Mouse (Mus musculus) MEL (cell line): Measurements from ENCODE around the gene Dynlt1a. TPM values are rescaled to one million over a fixed set of nuclear protein-coding genes. Genes with fewer than 3 reads are reported as not detected.
"Not testable (repeated sequence)": the region's sequence is repeated elsewhere in the genome, so short reads cannot be mapped to it uniquely, and the experiment has no call there.

Source experiments
- DNase-seq: peaks from one replicate; pipeline ENCODE4 v3.0.0; 2011; ENCODE audit warnings: low read depth, low spot score
- H3K27ac ChIP-seq: 2 replicates; pipeline ENCODE4 v1.5.1; 2012; ENCODE audit warnings: low read depth, mild to moderate bottlenecking, control low read depth, low read length, moderate library complexity; ENCODE audit not compliant: control insufficient read depth
- H3K27me3 ChIP-seq, 2 experiments: fragments of 150-350 bp in 1 of 2; sonication (generic) in 1 of 2; 2 replicates each; pipeline ENCODE4 v1.6.1; 2012; ENCODE audit warnings: low read length in 2 of 2, mild to moderate bottlenecking in 2 of 2, improper control_type of control experiment in 1 of 2, moderate library complexity in 1 of 2; ENCODE audit not compliant: insufficient read depth in 2 of 2, control insufficient read depth in 1 of 2
- H3K36me3 ChIP-seq, 2 experiments: 2 replicates each; pipeline ENCODE4 v1.6.1; 2012 to 2014; ENCODE audit warnings: low read length in 2 of 2, improper control_type of control experiment in 1 of 2, inconsistent platforms in 1 of 2, mild to moderate bottlenecking in 1 of 2; ENCODE audit not compliant: insufficient read depth in 2 of 2, control insufficient read depth in 1 of 2
- H3K4me1 ChIP-seq, 2 experiments: fragments of 150-350 bp in 1 of 2; sonication (generic) in 1 of 2; 2 replicates each; pipeline ENCODE4 v1.6.1; 2012; ENCODE audit warnings: low read length in 2 of 2, improper control_type of control experiment in 1 of 2, mild to moderate bottlenecking in 1 of 2; ENCODE audit not compliant: insufficient read depth in 2 of 2, control insufficient read depth in 1 of 2
- H3K4me3 ChIP-seq, 2 experiments: fragments of 150-350 bp in 1 of 2; sonication (generic) in 1 of 2; 2 replicates each; pipeline ENCODE4 v1.5.1; 2012; ENCODE audit warnings: low read depth in 2 of 2, low read length in 2 of 2, mild to moderate bottlenecking in 2 of 2, moderate library complexity in 2 of 2, control low read depth in 1 of 2, improper control_type of control experiment in 1 of 2; ENCODE audit not compliant: control insufficient read depth in 1 of 2, insufficient read depth in 1 of 2
- H3K79me2 ChIP-seq: 2 replicates; pipeline ENCODE4 v1.6.1; 2012; ENCODE audit warnings: mild to moderate bottlenecking, low read length, moderate library complexity; ENCODE audit not compliant: control insufficient read depth, poor library complexity, insufficient read depth
- H3K9ac ChIP-seq: 2 replicates; pipeline ENCODE4 v1.6.1; 2012; ENCODE audit warnings: low read depth, mild to moderate bottlenecking, control low read depth, low read length, moderate library complexity; ENCODE audit not compliant: control insufficient read depth, poor library complexity, severe bottlenecking
- H3K9me3 ChIP-seq: fragments of 150-350 bp; sonication (generic); replicated peaks from 2 replicates; pipeline ENCODE4 v1.6.1; 2012; ENCODE audit warnings: mild to moderate bottlenecking, low read length, improper control_type of control experiment, moderate library complexity; ENCODE audit not compliant: insufficient read depth
- polyA plus RNA-seq, 2 experiments: library from polyadenylated mRNA; stranded (reverse) in 1 of 2; unstranded in 1 of 2; fragments of >175 nt in 1 of 2; fragments of >200 nt in 1 of 2; gene quantifications; 2 replicates each; pipeline versions ENCODE4 v1.2.1 to v1.2.4; 2012; ENCODE audit warnings: low replicate concordance in 2 of 2, low read depth in 1 of 2; ENCODE audit not compliant: insufficient read length in 2 of 2, insufficient read depth in 1 of 2, missing spikeins in 1 of 2
- total RNA-seq: library from RNA; depleted of rRNA; stranded (reverse); fragments of 300-350 nt; gene quantifications from 2 replicates; pipeline ENCODE4 v1.2.3, GENCODE M21; 2012

Dynlt1a gene
- total and polyA plus RNA-seq, 3 experiments = 10.9 to 15.9 TPM; not detected in 1

GRCm38 (mm10) chr17:6306503-6306902 lies 10.8 kb downstream of the Dynlt1a start:
- not testable (repeated sequence) for H3K9me3 ChIP-seq, DNase-seq, H3K4me3 ChIP-seq, H3K79me2 ChIP-seq, H3K27ac ChIP-seq, H3K4me1 ChIP-seq, H3K27me3 ChIP-seq, H3K36me3 ChIP-seq, H3K9ac ChIP-seq

- not testable (repeated sequence) for H3K27me3 ChIP-seq, H3K4me3 ChIP-seq, H3K4me1 ChIP-seq, H3K27ac ChIP-seq, H3K9me3 ChIP-seq, DNase-seq, H3K36me3 ChIP-seq, H3K9ac ChIP-seq, H3K79me2 ChIP-seq
These were observed 11.5 kb downstream of the Dynlt1a start for GRCm38 (mm10) chr17:6305656-6306270.

GRCm38 (mm10) chr17:6304891-6305290 lies 12.4 kb downstream of the Dynlt1a start:
- H3K27ac ChIP-seq, H3K9me3 ChIP-seq, H3K27me3 ChIP-seq, H3K4me3 ChIP-seq, H3K4me1 ChIP-seq, H3K79me2 ChIP-seq, DNase-seq, H3K9ac ChIP-seq, H3K36me3 ChIP-seq: not testable (repeated sequence)

- H3K4me3 ChIP-seq, DNase-seq, H3K27ac ChIP-seq, H3K4me1 ChIP-seq, H3K9me3 ChIP-seq, H3K36me3 ChIP-seq, H3K9ac ChIP-seq, H3K79me2 ChIP-seq, H3K27me3 ChIP-seq: not testable (repeated sequence)
These were observed 17.0 kb downstream of the Dynlt1a start for GRCm38 (mm10) chr17:6300190-6300863.

- H3K4me1 ChIP-seq, H3K36me3 ChIP-seq, DNase-seq, H3K9ac ChIP-seq, H3K4me3 ChIP-seq, H3K27me3 ChIP-seq, H3K27ac ChIP-seq, H3K79me2 ChIP-seq, H3K9me3 ChIP-seq: not testable (repeated sequence)
These were observed 20.1 kb downstream of the Dynlt1a start for GRCm38 (mm10) chr17:6297060-6297795.

GRCm38 (mm10) chr17:6293882-6294281 lies 23.4 kb downstream of the Dynlt1a start:
- H3K36me3 ChIP-seq, H3K79me2 ChIP-seq, H3K4me1 ChIP-seq, H3K27me3 ChIP-seq, H3K4me3 ChIP-seq, DNase-seq, H3K27ac ChIP-seq, H3K9ac ChIP-seq, H3K9me3 ChIP-seq: not testable (repeated sequence)

GRCm38 (mm10) chr17:6289045-6289444 lies 28.3 kb downstream of the Dynlt1a start:
- not testable (repeated sequence) for H3K27ac ChIP-seq, DNase-seq, H3K9me3 ChIP-seq, H3K36me3 ChIP-seq, H3K4me3 ChIP-seq, H3K27me3 ChIP-seq, H3K9ac ChIP-seq, H3K79me2 ChIP-seq, H3K4me1 ChIP-seq
